Mouse (Mus musculus) thymus, postnatal 14 days (tissue): ENCODE measurements around the gene Gm10719.
"Not testable (repeated sequence)": the region's sequence is repeated elsewhere in the genome, so short reads cannot be mapped to it uniquely, and the experiment has no call there.

ENCODE experiments used
- DNase-seq: peaks from one replicate; pipeline ENCODE4 v3.0.0; 2021

The Gm10719 gene

GRCm38 (mm10) chr9:3026136-3026535 lies 8.9 kb downstream of the Gm10719 start:
- not testable (repeated sequence) for DNase-seq

DNA sequence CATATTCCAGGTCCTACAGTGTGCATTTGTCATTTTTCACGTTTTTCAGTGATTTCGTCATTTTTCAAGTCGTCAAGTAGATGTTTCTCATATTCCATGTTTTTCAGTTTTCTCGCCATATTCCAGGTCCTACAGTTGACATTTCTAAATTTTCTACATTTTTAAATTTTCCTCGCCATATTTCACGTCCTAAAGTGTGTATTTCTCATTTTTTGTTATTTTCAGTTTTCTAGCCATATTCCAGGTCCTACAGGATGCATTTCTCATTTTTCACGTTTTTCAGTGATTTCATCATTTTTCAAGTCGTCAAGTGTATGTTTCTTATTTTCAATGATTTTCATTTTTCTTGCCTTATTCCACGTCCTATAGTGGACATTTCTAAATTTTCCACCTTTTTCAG lies 9.5 kb downstream of the Gm10719 start:
- not testable (repeated sequence) for DNase-seq

DNA sequence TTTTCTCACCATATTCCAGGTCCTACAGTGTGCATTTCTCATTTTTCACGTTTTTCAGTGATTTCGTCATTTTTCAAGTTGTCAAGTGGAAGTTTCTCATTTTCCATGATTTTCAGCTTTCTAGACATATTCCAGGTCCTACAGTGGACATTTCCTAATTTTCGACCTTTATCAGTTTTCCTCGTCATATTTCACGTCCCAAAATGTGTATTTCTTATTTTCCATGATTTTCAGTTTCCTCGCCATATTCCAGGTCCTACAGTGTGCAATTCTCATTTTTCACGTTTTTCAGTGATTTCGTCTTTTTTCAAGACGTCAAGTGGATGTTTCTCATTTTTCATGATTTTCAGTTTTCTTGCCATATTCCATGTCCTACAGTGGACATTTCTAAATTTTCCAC lies 10.0 kb downstream of the Gm10719 start:
- not testable (repeated sequence) for DNase-seq

DNA sequence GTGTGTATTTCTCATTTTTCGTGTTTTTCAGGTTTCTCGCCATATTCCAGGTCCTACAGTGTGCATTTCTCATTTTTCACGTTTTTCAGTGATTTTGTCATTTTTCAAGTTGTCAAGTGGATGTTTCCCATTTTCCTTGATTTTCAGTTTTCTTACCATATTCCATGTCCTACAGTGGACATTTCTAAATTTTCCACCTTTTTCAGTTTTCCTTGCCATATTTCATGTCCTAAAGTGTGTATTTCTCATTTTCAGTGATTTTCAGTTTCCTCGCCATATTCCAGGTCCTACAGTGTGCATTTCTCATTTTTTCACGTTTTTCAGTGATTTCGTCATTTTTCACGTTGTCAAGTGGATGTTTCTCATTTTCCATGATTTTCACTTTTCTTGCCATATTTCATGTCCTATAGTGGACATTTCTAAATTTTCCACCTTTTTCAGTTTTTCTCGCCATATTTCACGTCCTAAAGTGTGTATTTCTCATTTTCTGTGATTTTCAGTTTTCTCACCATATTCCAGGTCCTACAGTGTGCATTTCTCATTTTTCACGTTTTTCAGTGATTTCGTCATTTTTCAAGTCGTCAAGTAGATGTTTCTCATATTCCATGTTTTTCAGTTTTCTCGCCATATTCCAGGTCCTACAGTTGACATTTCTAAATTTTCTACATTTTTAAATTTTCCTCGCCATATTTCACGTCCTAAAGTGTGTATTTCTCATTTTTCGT lies 12.2 kb downstream of the Gm10719 start:
- DNase-seq, result peak; percentile 41

DNA sequence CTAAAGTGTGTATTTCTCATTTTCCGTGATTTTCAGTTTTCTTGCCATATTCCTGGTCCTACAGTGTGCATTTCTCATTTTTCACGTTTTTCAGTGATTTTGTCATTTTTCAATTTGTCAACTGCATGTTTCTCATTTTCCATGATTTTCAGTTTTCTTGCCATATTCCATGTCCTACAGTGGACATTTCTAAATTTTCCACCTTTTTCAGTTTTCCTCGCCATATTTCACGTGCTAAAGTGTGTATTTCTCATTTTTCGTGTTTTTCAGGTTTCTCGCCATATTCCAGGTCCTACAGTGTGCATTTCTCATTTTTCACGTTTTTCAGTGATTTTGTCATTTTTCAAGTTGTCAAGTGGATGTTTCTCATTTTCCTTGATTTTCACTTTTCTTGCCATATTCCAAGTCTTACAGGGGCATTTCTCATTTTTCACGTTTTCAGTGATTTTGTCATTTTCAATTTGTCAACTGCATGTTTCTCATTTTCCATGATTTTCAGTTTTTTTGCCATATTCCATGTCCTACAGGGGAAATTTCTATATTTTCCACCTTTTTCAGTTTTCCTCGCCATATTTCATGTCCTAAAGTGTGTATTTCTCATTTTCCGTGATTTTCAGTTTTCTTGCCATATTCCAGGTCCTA lies 13.6 kb downstream of the Gm10719 start:
- not testable (repeated sequence) for DNase-seq

DNA sequence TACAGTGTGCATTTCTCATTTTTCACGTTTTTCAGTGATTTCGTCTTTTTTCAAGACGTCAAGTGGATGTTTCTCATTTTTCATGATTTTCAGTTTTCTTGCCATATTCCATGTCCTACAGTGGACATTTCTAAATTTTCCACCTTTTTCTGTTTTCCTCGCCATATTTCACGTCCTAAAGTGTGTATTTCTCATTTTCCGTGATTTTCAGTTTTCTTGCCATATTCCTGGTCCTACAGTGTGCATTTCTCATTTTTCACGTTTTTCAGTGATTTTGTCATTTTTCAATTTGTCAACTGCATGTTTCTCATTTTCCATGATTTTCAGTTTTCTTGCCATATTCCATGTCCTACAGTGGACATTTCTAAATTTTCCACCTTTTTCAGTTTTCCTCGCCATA lies 17.1 kb downstream of the Gm10719 start, which contains the start of gene Gm17535:
Gene Gm17535 (plus strand): TSS at position 301 of the 400 bp plus-strand sequence.
- DNase-seq, result not testable (repeated sequence)

DNA sequence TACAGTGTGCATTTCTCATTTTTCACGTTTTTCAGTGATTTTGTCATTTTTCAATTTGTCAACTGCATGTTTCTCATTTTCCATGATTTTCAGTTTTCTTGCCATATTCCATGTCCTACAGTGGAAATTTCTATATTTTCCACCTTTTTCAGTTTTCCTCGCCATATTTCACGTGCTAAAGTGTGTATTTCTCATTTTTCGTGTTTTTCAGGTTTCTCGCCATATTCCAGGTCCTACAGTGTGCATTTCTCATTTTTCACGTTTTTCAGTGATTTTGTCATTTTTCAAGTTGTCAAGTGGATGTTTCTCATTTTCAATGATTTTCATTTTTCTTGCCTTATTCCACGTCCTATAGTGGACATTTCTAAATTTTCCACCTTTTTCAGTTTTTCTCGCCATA lies 19.4 kb downstream of the Gm10719 start, which contains the start of gene Gm10715:
Gene Gm10715 (plus strand): TSS at position 301 of the 400 bp plus-strand sequence.
- DNase-seq, result not testable (repeated sequence)

- DNase-seq, result not testable (repeated sequence)
Measured at GRCm38 (mm10) chr9:3038161-3038560, 21.0 kb downstream of the Gm10719 start.
